Mouse (Mus musculus): ENCODE results near the gene Mpo. TPM values are rescaled to one million over a fixed set of nuclear protein-coding genes. Genes with fewer than 3 reads are reported as not detected.

Mpo gene
- total and polyA plus RNA-seq, 3 experiments: 0.13 TPM; not detected in 2

- peak; percentile 95 for DNase-seq (ENCODE audit: low read depth, low spot score)
- peak overlapping the region; percentile 64 for H3K27ac ChIP-seq (ENCODE audit: control insufficient read depth, low read depth, low read length)
- H3K36me3 ChIP-seq (ENCODE audit: control insufficient read depth in 1 of 2, insufficient read depth in 2 of 2, low read length in 2 of 2): peaks cover 0 to 2% of the 10 kb centered on the region in 2 experiments; a peak in 1 of 4 replicates
- peaks cover 0 to 3% of the 10 kb centered on the region in 2 experiments; a peak in 1 of 4 replicates for H3K4me1 ChIP-seq (ENCODE audit: control insufficient read depth in 1 of 2, insufficient read depth in 2 of 2, low read length in 2 of 2)
- no peak overlapping the region for H3K4me3 ChIP-seq (ENCODE audit: control insufficient read depth in 1 of 2, insufficient read depth in 1 of 2, low read depth in 2 of 2, low read length in 2 of 2)
- TF ChIP-seq POLR2A (IDR thresholded peaks at IDR 0.05; ENCODE audit: control insufficient read depth in 1 of 2, insufficient read depth in 1 of 2, low read depth in 1 of 2, low read length in 2 of 2, poor library complexity in 1 of 2) (peak; percentile 70 to 93), POLR2AphosphoS5 (IDR thresholded peaks at IDR 0.05; ENCODE audit: borderline replicate concordance, low read depth, low read length) (peak; percentile 22), CTCF (IDR thresholded peaks at IDR 0.05 in 2 of 3, conservative IDR thresholded peaks at IDR 0.05 in 1 of 3; ENCODE audit: control insufficient read depth in 1 of 3, insufficient read depth in 1 of 3, low read depth in 2 of 3, low read length in 3 of 3, poor library complexity in 1 of 3, severe bottlenecking in 1 of 3) (peak in 2 of 3 experiments; percentile 52 to 60; a peak in 3 of 6 replicates), MXI1 (IDR thresholded peaks at IDR 0.05; ENCODE audit: low read depth, low read length) (no peak)
- H3K9ac ChIP-seq (ENCODE audit: control insufficient read depth, low read depth, low read length, poor library complexity, severe bottlenecking): peak overlapping the region; percentile 34
- H3K27me3 ChIP-seq (ENCODE audit: control insufficient read depth in 1 of 2, insufficient read depth in 2 of 2, low read length in 2 of 2): no peaks in the 10 kb centered on the region
- H3K9me3 ChIP-seq (replicated peaks; ENCODE audit: insufficient read depth, low read length): no peaks in the 10 kb centered on the region
- H3K79me2 ChIP-seq (ENCODE audit: control insufficient read depth, insufficient read depth, low read length, poor library complexity): peaks cover 30% of the 10 kb centered on the region
These were observed 33.8 kb upstream of the Mpo start for GRCm38 (mm10) chr11:87759609-87760005.

GRCm38 (mm10) chr11:87760301-87761081 is 32.9 kb upstream of the Mpo start, which contains the start of gene Tspoap1:
TSS of gene Tspoap1 (plus strand) at chr11:87760541.
- Histone ChIP-seq H3K79me2 (ENCODE audit: control insufficient read depth, insufficient read depth, low read length, poor library complexity) (peaks cover 24% of the 10 kb centered on the region), H3K9ac (ENCODE audit: control insufficient read depth, low read depth, low read length, poor library complexity, severe bottlenecking) (peak within 1 kb of the TSS; percentile 34), H3K4me1 (ENCODE audit: control insufficient read depth in 1 of 2, insufficient read depth in 2 of 2, low read length in 2 of 2) (no peaks in the 10 kb centered on the region; a peak in 1 of 4 replicates), H3K4me3 (ENCODE audit: control insufficient read depth in 1 of 2, insufficient read depth in 1 of 2, low read depth in 2 of 2, low read length in 2 of 2) (no peak within 1 kb of the TSS), H3K9me3 (replicated peaks; ENCODE audit: insufficient read depth, low read length) (no peaks in the 10 kb centered on the region), H3K27ac (ENCODE audit: control insufficient read depth, low read depth, low read length) (peak within 1 kb of the TSS; percentile 64), H3K27me3 (ENCODE audit: control insufficient read depth in 1 of 2, insufficient read depth in 2 of 2, low read length in 2 of 2) (no peaks in the 10 kb centered on the region), H3K36me3 (ENCODE audit: control insufficient read depth in 1 of 2, insufficient read depth in 2 of 2, low read length in 2 of 2) (peaks cover 0 to 2% of the 10 kb centered on the region in 2 experiments; a peak in 1 of 4 replicates)
- peak; percentile 86 for DNase-seq (ENCODE audit: low read depth, low spot score)
- TF ChIP-seq POLR2AphosphoS2 (IDR thresholded peaks at IDR 0.05; ENCODE audit: low read length): no peak
- peak; percentile 99 for TF ChIP-seq POLR2AphosphoS5 (IDR thresholded peaks at IDR 0.05; ENCODE audit: borderline replicate concordance, low read depth, low read length)
- peak in 1 of 2 experiments; percentile 25; a peak in 3 of 4 replicates for TF ChIP-seq POLR2A (IDR thresholded peaks at IDR 0.05; ENCODE audit: control insufficient read depth in 1 of 2, insufficient read depth in 1 of 2, low read depth in 1 of 2, low read length in 2 of 2, poor library complexity in 1 of 2)
- no peak for TF ChIP-seq ZNF384 (IDR thresholded peaks at IDR 0.05; ENCODE audit: low read depth, low read length)
- no peak for TF ChIP-seq EP300 (IDR thresholded peaks at IDR 0.05; ENCODE audit: low read depth in 1 of 2, low read length in 2 of 2)
- TF ChIP-seq RAD21 (IDR thresholded peaks at IDR 0.05; ENCODE audit: low read depth, low read length): no peak
- no peak for TF ChIP-seq MYB (IDR thresholded peaks at IDR 0.05; ENCODE audit: low read depth, low read length)

GRCm38 (mm10) chr11:87761181-87761721 is 32.1 kb upstream of the Mpo start:
- no peaks in the 10 kb centered on the region for H3K9me3 ChIP-seq (replicated peaks; ENCODE audit: insufficient read depth, low read length)
- H3K36me3 ChIP-seq (ENCODE audit: control insufficient read depth in 1 of 2, insufficient read depth in 2 of 2, low read length in 2 of 2): peaks cover 0 to 2% of the 10 kb centered on the region in 2 experiments; a peak in 1 of 4 replicates
- no peaks in the 10 kb centered on the region for H3K27me3 ChIP-seq (ENCODE audit: control insufficient read depth in 1 of 2, insufficient read depth in 2 of 2, low read length in 2 of 2)
- no peak overlapping the region for H3K27ac ChIP-seq (ENCODE audit: control insufficient read depth, low read depth, low read length)
- no peaks in the 10 kb centered on the region; a peak in 1 of 4 replicates for H3K4me1 ChIP-seq (ENCODE audit: control insufficient read depth in 1 of 2, insufficient read depth in 2 of 2, low read length in 2 of 2)
- no peak for TF ChIP-seq MYB (IDR thresholded peaks at IDR 0.05; ENCODE audit: low read depth, low read length)
- TF ChIP-seq POLR2A (IDR thresholded peaks at IDR 0.05; ENCODE audit: control insufficient read depth in 1 of 2, insufficient read depth in 1 of 2, low read depth in 1 of 2, low read length in 2 of 2, poor library complexity in 1 of 2): peak in 1 of 2 experiments; percentile 36; a peak in 1 of 4 replicates
- no peak overlapping the region for H3K9ac ChIP-seq (ENCODE audit: control insufficient read depth, low read depth, low read length, poor library complexity, severe bottlenecking)
- peaks cover 17% of the 10 kb centered on the region for H3K79me2 ChIP-seq (ENCODE audit: control insufficient read depth, insufficient read depth, low read length, poor library complexity)
- peak; percentile 72 for DNase-seq (ENCODE audit: low read depth, low spot score)
- H3K4me3 ChIP-seq (ENCODE audit: control insufficient read depth in 1 of 2, insufficient read depth in 1 of 2, low read depth in 2 of 2, low read length in 2 of 2): no peak overlapping the region

Measured in MEL (cell line).